Mouse (Mus musculus) midbrain, embryonic 11.5 days (tissue): ENCODE data around the gene Svep1. TPM values are rescaled to one million over a fixed set of nuclear protein-coding genes. Genes with fewer than 3 reads are reported as not detected.

Experiments used
- ATAC-seq: fragments of 200-750 bp; cut with Nextera tagmentation; 2 replicates; pipeline ENCODE4 v1.8.0; 2017; ENCODE audit warnings: moderate TSS enrichment, moderate library complexity; ENCODE audit not compliant: low FRiP score
- DNase-seq: peaks from one replicate; pipeline ENCODE4 v3.0.0; 2015; ENCODE audit warnings: low spot score; ENCODE audit errors: missing footprints
- H3K27ac ChIP-seq: fragments of 300-500 bp; sonication (generic); 2 replicates; pipeline ENCODE4 v1.5.1; 2014; ENCODE audit warnings: low read depth, low read length
- H3K27me3 ChIP-seq: fragments of 300-500 bp; sonication (generic); 2 replicates; pipeline ENCODE4 v1.6.1; 2014; ENCODE audit warnings: mild to moderate bottlenecking, low read length, moderate library complexity, mixed read lengths; ENCODE audit not compliant: control insufficient read depth, insufficient read depth
- H3K36me3 ChIP-seq: fragments of 300-500 bp; sonication (generic); 2 replicates; pipeline ENCODE4 v1.6.1; 2014; ENCODE audit warnings: mild to moderate bottlenecking, low read length, moderate library complexity, mixed read lengths; ENCODE audit not compliant: control insufficient read depth, insufficient read depth
- H3K4me1 ChIP-seq: fragments of 300-500 bp; sonication (generic); 2 replicates; pipeline ENCODE4 v1.6.1; 2014; ENCODE audit warnings: low read length; ENCODE audit not compliant: control insufficient read depth, insufficient read depth
- H3K4me2 ChIP-seq: fragments of 300-500 bp; sonication (generic); 2 replicates; pipeline ENCODE4 v1.6.1; 2014; ENCODE audit warnings: mild to moderate bottlenecking, moderate library complexity
- H3K4me3 ChIP-seq: fragments of 300-500 bp; sonication (generic); 2 replicates; pipeline ENCODE4 v1.5.1; 2014; ENCODE audit warnings: low read depth, low read length
- H3K9ac ChIP-seq: fragments of 300-500 bp; sonication (generic); 2 replicates; pipeline ENCODE4 v1.6.1; 2014; ENCODE audit warnings: low read length
- H3K9me3 ChIP-seq: fragments of 300-500 bp; sonication (generic); 2 replicates; pipeline ENCODE4 v1.6.1; 2016; ENCODE audit warnings: low read length; ENCODE audit not compliant: control insufficient read depth
- WGBS: fragments of 180-500 bp; shearing (Covaris S2); extraction: QIAGEN DNeasy Blood & Tissue Kit; methylation state at CpG from one replicate; pipeline ENCODE4 v1.1.7; 2014; 5-methylcytosine and 5-hydroxymethylcytosine counted together
- polyA plus RNA-seq: library from polyadenylated mRNA; unstranded; fragments of >200 nt; fragmentation: Nextera tagmentation; extraction: Ambion mirVana; gene quantifications from 2 replicates; pipeline ENCODE4 v1.2.1, GENCODE M21; 2014

Svep1 gene
- polyA plus RNA-seq, 1 experiment from 2014 or later, result 2.2 TPM

- Histone ChIP-seq H3K9ac (no peak within 1 kb of the TSS), H3K36me3 (no peaks in the 10 kb centered on the region), H3K27me3 (no peaks in the 10 kb centered on the region), H3K27ac (no peak within 1 kb of the TSS), H3K9me3 (no peaks in the 10 kb centered on the region), H3K4me2 (no peak within 1 kb of the TSS), H3K4me1 (no peaks in the 10 kb centered on the region), H3K4me3 (no peak within 1 kb of the TSS)
- ATAC-seq (no peak), DNase-seq (no peak)
- WGBS, result 92% methylated on average over 5 of the region's 5 CpGs
Observed at GRCm38 (mm10) chr4:58009024-58009423, 197.6 kb downstream of the Svep1 start, which contains the start of gene Txndc8. TSS of gene Txndc8 (minus strand) at chr4:58009124.

GRCm38 (mm10) chr4:58003501-58003900 is 203.2 kb downstream of the Svep1 start:
- no peak overlapping the region for H3K27ac ChIP-seq
- WGBS, result 52% methylated on average over 3 of the region's 3 CpGs

More at GRCm38 (mm10) chr4:58003501-58003900, 203.2 kb downstream of the Svep1 start:
- no peaks in the 10 kb centered on the region for H3K27me3 ChIP-seq
- H3K9me3 ChIP-seq, result no peaks in the 10 kb centered on the region
- ATAC-seq, result no peak
- H3K9ac ChIP-seq, result no peak overlapping the region
- H3K4me3 ChIP-seq, result no peak overlapping the region
- no peak for DNase-seq
- no peak overlapping the region for H3K4me2 ChIP-seq
- no peaks in the 10 kb centered on the region for H3K36me3 ChIP-seq
- no peaks in the 10 kb centered on the region for H3K4me1 ChIP-seq

Other genes starting within 250 kb of the Svep1 start
- gene Txndc8, start 197.7 kb downstream of the Svep1 start, polyA plus RNA-seq, result not detected in 2 replicates
- not detected in 2 replicates for gene Musk, start 79.1 kb upstream of the Svep1 start, polyA plus RNA-seq